Mouse (Mus musculus) lung, adult 2 months (tissue): ENCODE results near the gene 9130023H24Rik.

ENCODE experiments used
- CTCF ChIP-seq: fragments of 200-500 bp; IDR thresholded peaks from 2 replicates; pipeline ENCODE4 v1.5.1; 2011; ENCODE audit warnings: mild to moderate bottlenecking, low read length, control low read depth; ENCODE audit not compliant: insufficient read depth
- POLR2A ChIP-seq: fragments of 200-500 bp; IDR thresholded peaks from 2 replicates; pipeline ENCODE4 v1.6.1; 2011; ENCODE audit warnings: low read depth, mild to moderate bottlenecking, control low read depth, low read length, borderline replicate concordance; ENCODE audit errors: extremely low read depth

DNA sequence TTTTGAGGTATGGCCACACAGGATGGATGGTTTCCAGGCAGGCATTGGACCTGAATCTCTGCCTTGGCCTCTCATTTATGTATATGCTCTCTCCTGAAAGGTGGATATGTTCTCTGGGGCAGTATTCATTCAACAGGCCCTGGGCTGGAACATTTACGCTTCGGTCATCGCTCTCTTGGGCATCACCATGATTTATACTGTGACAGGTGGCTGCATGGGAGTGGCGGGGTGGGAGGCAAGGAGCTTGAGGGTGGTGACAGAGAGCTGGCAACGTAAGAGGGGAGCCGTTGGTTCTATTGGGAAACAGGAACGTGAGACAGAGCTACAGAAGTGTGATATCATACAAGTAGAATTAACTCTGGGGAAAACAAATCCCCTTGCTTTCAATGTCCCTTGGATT lies 30.0 kb upstream of the 9130023H24Rik start:
- TF ChIP-seq CTCF (no peak), POLR2A (no peak)
